In the genomic region with DNA sequence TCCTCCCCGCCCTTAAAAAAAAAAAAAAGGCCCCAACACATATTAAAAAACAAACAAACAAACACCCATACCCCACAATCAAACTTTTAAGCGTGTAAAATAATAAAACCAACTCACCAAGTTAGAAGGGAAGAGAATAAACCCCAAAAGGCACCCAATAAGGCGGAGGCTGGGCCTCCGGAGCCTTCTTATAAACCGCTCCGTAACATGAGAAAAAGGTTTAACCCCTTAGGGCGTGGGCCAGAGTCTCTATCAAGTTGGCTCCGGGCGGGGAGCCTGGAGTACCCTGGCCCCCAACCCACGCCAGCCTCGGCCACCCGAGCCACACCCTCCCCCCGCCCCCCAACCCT, we compare ENCODE assay signal across 8 mouse cellular contexts. TPM values are rescaled to one million over a fixed set of nuclear protein-coding genes. Genes with fewer than 3 reads are reported as not detected.
DNase-seq lines count a peak whose midpoint lies in the region; ATAC-seq lines count a peak whose summit lies in the region.

No protein-coding gene starts in this region.

- H3K4me1 ChIP-seq in kidney, embryonic 15.5 days: peaks cover 44% of the 10 kb centered on the region
- peaks cover 45% of the 10 kb centered on the region for H3K4me1 ChIP-seq in hindbrain, embryonic 13.5 days (replicated peaks)
- peaks cover 17% of the 10 kb centered on the region for H3K4me1 ChIP-seq in midbrain, embryonic 15.5 days

- H3K27me3 ChIP-seq in kidney, embryonic 15.5 days: 0 out of 2 replicates have a peak, but pooled peaks cover 4% of the 10 kb centered on the region
- H3K27me3 ChIP-seq in hindbrain, embryonic 13.5 days: peaks cover 16% of the 10 kb centered on the region; the same call in 1 of the 2 replicates
- peaks cover 9% of the 10 kb centered on the region for H3K27me3 ChIP-seq in midbrain, embryonic 15.5 days (replicated peaks)

- H3K4me3 ChIP-seq in kidney, embryonic 15.5 days (replicated peaks): peak overlapping the region; percentile 73
- H3K4me3 ChIP-seq in hindbrain, embryonic 13.5 days: peak overlapping the region; percentile 71
- H3K4me3 ChIP-seq in midbrain, embryonic 15.5 days: peak overlapping the region; percentile 61

- peak overlapping the region; percentile 93 for H3K27ac ChIP-seq in kidney, embryonic 15.5 days
- peak overlapping the region; percentile 95 for H3K27ac ChIP-seq in hindbrain, embryonic 13.5 days
- H3K27ac ChIP-seq in midbrain, embryonic 15.5 days: peak overlapping the region; percentile 94

- H3K9me3 ChIP-seq in kidney, embryonic 15.5 days (replicated peaks): no peaks in the 10 kb centered on the region
- H3K9me3 ChIP-seq in hindbrain, embryonic 13.5 days: no peaks in the 10 kb centered on the region
- H3K9me3 ChIP-seq in midbrain, embryonic 15.5 days: no peaks in the 10 kb centered on the region

- peak overlapping the region; percentile 94 for H3K9ac ChIP-seq in kidney, embryonic 15.5 days
- peak overlapping the region; percentile 88 for H3K9ac ChIP-seq in hindbrain, embryonic 13.5 days
- peak overlapping the region; percentile 77 for H3K9ac ChIP-seq in midbrain, embryonic 15.5 days

- no peaks in the 10 kb centered on the region for H3K36me3 ChIP-seq in kidney, embryonic 15.5 days
- no peaks in the 10 kb centered on the region for H3K36me3 ChIP-seq in hindbrain, embryonic 13.5 days
- H3K36me3 ChIP-seq in midbrain, embryonic 15.5 days (replicated peaks): no peaks in the 10 kb centered on the region

- ATAC-seq in kidney, embryonic 15.5 days (replicated peaks; ENCODE audit: low FRiP score): peak; percentile 40; the same call in 1 of the 2 replicates
- ATAC-seq in hindbrain, embryonic 13.5 days (ENCODE audit: low FRiP score): peak; percentile 63
- peak; percentile 55 for ATAC-seq in midbrain, embryonic 15.5 days (replicated peaks)

- peak overlapping the region; percentile 96 for H3K4me2 ChIP-seq in kidney, embryonic 15.5 days
- H3K4me2 ChIP-seq in hindbrain, embryonic 13.5 days: peak overlapping the region; percentile 83
- H3K4me2 ChIP-seq in midbrain, embryonic 15.5 days: peak overlapping the region; percentile 74

- DNase-seq in kidney, adult 8-10 months: no peak
- peak; percentile 26 for DNase-seq in brain, embryonic 18.5 days (ENCODE audit: low read depth, low spot score)
- no peak for DNase-seq in cerebellum, postnatal 25 days
- no peak for DNase-seq in cerebellum, postnatal 36 days
- DNase-seq in gastrocnemius, adult 18-20 months (ENCODE audit: low spot score): no peak

- WGBS in kidney, embryonic 15.5 days: under 1% methylated on average over 12 of the region's 13 CpGs
- 1% methylated on average over 12 of the region's 13 CpGs for WGBS in hindbrain, embryonic 13.5 days
- 0% methylated on average over 11 of the region's 13 CpGs for WGBS in midbrain, embryonic 15.5 days

RNA-seq across cellular contexts. Expression of gene Arsg, which starts 0.4 kb away (rescaled TPM):
- 4.7 and 5.4 TPM in 2 replicates for polyA plus RNA-seq in kidney, embryonic 15.5 days (2015; fragmentation: Nextera tagmentation; extraction: Ambion mirVana)
- 5.0 and 8.9 TPM in 2 replicates for polyA plus RNA-seq in hindbrain, embryonic 13.5 days (2015; fragmentation: Nextera tagmentation; extraction: Ambion mirVana)
- polyA plus RNA-seq in midbrain, embryonic 15.5 days (2015; fragmentation: Nextera tagmentation; extraction: Ambion mirVana): 3.7 and 5.0 TPM in 2 replicates
- 1 to 10 TPM; 1.2 to 1.6 TPM for total RNA-seq in gastrocnemius, adult 18-20 months (2021)

RNA-seq across cellular contexts. Expression of gene Slc16a6, which starts 0.6 kb away (rescaled TPM):
- 8.8 and 10.5 TPM in 2 replicates for polyA plus RNA-seq in kidney, embryonic 15.5 days (2015; fragmentation: Nextera tagmentation; extraction: Ambion mirVana)
- polyA plus RNA-seq in hindbrain, embryonic 13.5 days (2015; fragmentation: Nextera tagmentation; extraction: Ambion mirVana): 4.1 and 6.3 TPM in 2 replicates
- 4.1 and 4.3 TPM in 2 replicates for polyA plus RNA-seq in midbrain, embryonic 15.5 days (2015; fragmentation: Nextera tagmentation; extraction: Ambion mirVana)
- 1 to 10 TPM; 3.7 to 7.1 TPM for total RNA-seq in gastrocnemius, adult 18-20 months (2021)

RNA-seq across cellular contexts. Expression of gene Amz2, which starts 47.0 kb away (rescaled TPM):
- 37.1 and 44.6 TPM in 2 replicates for polyA plus RNA-seq in kidney, embryonic 15.5 days (2015; fragmentation: Nextera tagmentation; extraction: Ambion mirVana)
- 54.8 and 57.0 TPM in 2 replicates for polyA plus RNA-seq in hindbrain, embryonic 13.5 days (2015; fragmentation: Nextera tagmentation; extraction: Ambion mirVana)
- polyA plus RNA-seq in midbrain, embryonic 15.5 days (2015; fragmentation: Nextera tagmentation; extraction: Ambion mirVana): 55.3 and 56.7 TPM in 2 replicates
- total RNA-seq in gastrocnemius, adult 18-20 months (2021): 10 to 100 TPM; 68.8 to 72.7 TPM

RNA-seq across cellular contexts. Expression of gene 9930022D16Rik, which starts 59.1 kb away (rescaled TPM):
- polyA plus RNA-seq in kidney, embryonic 15.5 days (2015; fragmentation: Nextera tagmentation; extraction: Ambion mirVana): not detected in 2 replicates
- polyA plus RNA-seq in hindbrain, embryonic 13.5 days (2015; fragmentation: Nextera tagmentation; extraction: Ambion mirVana): not detected in 2 replicates
- not detected in 2 replicates for polyA plus RNA-seq in midbrain, embryonic 15.5 days (2015; fragmentation: Nextera tagmentation; extraction: Ambion mirVana)
- not detected for total RNA-seq in gastrocnemius, adult 18-20 months (2021)
